Mouse (Mus musculus): Measurements from ENCODE around the gene Mcm3.
"Not testable (repeated sequence)": the region's sequence is repeated elsewhere in the genome, so short reads cannot be mapped to it uniquely, and the experiment has no call there.

The Mcm3 gene

DNA sequence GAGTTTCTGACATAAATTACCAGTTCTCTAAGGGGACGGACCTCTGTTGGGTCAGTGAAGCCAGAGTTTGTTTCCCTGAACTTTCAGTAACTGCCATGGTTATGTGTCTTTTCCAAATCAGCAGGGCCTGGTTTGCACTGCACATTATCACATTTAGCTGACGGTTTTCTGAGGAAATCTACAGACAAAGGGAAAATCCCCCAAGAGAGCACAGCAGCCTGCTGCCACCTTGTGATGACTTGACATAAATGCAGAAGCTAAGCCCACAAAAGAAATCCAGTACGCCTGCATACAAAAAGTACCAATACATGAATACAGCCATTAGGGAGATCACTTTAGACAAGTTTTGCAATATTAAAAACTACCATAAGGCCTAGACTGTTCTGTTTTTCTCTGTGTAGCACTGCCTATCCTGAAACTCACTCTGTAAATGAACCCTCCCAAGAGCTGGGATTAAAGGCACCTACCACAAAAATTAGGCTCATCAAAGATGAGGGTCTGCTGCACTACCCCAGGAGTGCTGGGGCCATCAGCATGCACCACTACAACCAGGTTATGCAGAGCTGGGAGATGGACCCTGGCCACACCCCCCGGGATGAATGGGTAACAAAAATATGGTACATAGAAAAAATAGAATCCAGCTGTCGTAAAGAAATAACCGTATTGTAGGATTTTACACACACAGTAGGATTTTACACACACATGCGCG lies 18.3 kb downstream of the Mcm3 start:
- no peak for DNase-seq (ENCODE audit: low spot score)

DNA sequence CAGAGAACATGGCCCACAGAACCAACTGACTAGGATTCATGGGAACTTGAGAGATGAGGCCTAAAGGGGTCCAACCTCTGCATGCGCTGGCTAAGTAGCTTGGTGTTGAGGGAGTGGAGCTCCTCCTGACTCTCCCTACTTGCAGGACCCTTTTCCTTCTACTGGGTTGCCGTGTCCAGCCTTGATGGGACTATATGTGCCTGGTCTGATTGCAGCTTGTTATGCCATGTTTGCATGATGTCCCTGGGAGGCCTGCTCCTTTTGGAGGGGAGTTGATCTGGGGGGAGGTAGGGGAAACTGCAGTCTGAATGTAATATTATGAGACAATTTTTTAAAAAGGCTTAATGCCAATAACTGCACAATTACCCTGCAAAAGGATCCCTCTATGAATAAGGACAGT lies 18.8 kb downstream of the Mcm3 start:
- no peak for DNase-seq (ENCODE audit: low spot score)

DNA sequence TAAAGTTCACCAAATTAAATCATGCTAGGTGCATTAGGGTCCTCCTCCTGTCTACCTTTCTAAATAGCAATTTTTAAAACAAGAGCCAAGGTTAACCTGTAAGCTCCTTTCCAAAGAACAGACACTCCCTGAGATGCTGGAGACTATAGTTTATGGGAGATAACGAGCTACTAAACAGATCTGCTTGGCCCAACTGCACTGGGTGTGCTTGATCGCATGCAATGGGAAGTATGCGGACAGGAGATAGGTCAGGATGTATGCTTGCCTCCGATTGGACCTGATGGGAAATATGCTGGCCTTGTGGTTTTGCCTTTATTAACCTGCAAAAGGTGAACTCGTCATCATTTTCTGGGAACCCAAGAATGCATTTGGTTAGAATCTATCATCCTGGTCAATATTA lies 24.9 kb downstream of the Mcm3 start:
- no peak for DNase-seq (ENCODE audit: low spot score)

DNA sequence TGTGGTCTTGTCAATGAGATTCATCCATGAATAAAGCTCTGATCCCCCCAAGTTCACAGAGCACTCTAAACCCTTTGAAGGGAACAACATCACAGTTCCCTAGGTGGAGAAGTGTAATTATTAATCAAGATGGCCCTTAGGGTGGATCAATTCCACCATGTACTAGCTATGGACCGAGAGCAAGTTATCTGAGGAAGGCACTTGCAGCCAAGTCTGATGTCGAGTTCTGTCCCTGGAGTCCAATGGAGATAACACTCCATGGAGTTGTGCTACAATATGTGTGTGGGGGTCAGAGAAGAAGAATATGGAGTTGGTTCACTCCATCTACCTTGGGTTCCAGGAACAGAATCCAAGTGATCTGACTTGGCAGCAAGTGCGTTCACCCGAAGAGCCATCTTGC lies 25.4 kb downstream of the Mcm3 start:
- no peak for DNase-seq (ENCODE audit: low spot score)

DNA sequence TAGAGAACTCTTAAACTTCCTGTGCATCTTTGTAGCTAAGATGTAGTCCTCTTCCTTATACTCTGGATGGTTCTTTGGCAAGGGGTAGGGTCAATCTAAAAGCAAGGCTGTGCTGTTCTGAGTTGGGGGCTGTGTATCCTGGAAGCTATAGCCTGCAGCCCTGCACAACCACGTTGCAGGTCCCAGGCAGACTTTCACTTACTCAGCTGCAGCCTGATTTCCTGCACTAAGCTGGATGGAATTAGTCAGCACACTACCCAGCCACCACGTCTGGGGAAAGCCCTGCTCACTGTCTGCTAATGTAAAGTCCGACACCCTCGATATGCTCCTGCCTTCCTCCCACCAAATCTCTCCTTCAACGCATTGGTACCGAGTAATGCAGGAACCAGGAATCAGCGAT lies 28.7 kb downstream of the Mcm3 start:
- DNase-seq (ENCODE audit: low spot score): no peak

DNA sequence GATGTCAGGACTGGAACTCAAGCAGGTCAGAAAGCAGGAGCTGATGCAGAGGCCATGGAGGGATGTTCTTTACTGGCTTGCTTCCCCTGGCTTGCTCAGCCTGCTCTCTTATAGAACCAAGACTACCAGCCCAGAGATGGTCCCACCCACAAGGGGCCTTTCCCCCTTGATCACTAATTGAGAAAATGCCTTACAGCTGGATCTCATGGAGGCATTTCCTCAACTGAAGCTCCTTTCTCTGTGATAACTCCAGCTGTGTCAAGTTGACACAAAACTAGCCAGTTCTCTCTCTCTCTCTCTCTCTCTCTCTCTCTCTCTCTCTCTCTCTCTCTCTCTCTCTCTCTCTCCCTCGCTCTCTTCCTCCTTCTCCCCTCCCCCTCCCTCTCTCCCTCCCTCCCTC lies 29.6 kb downstream of the Mcm3 start, which contains the start of gene Il17f:
TSS of gene Il17f (minus strand) at position 101 of the 400 bp plus-strand sequence.
- not testable (repeated sequence) for DNase-seq (ENCODE audit: low spot score)

DNA sequence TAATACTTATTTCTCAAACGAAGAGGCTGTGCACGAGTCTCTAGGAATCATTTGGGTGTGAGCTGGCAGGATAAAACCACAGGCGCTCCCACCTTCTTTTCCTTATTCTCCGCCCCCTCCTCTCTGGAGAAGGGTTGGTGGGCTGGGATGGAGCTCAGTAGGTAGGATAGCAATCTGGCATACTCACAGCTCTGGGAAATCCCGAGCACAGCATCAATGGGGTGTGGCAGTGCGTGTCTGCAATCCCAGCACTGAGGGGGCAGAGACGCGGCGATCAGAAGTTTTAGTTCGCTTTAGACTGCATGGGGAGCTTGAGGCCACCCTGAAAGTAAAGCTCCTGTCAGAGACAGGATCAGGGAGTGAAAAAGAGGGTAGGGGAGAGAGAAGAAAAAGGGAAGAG lies 31.7 kb downstream of the Mcm3 start:
- no peak for DNase-seq (ENCODE audit: low spot score)

DNA sequence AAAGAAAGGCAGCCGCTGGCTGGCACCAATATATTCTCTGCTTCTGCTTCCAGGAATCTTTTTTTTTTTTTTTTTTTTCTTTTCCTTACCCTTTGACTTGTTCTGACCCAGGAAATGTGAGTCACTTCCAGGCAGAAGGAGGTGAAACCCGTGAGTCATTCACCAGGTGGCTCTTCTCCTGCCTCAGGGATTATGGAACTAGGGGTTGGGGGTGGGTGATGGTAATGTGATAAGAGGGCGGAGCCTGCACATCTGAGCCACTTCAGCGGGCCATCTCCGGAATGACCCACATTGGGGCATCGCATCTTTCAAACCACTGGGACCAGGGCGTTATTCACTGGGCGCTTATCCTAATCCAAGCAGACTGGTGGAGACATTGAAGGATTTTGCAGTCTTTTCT lies 33.1 kb downstream of the Mcm3 start:
- DNase-seq (ENCODE audit: low spot score): no peak

DNA sequence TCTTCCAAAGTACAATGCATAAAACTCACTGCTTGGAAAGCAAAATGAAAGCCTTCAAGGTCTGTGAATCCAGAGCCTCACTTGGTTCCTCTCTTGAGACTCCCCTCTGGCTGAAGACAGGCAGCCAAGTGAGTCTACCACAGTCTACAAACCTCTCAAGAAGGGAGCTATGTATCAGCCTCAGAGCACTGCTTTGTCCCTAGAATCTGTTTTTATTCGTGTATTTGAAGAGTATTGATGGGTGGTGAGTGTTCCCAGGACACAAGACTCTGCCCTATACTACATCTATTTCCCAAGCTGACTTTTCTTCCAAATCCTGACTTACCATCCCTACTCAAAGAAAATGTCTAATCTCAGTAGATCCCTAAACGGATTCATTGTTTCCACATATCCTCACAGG lies 41.7 kb downstream of the Mcm3 start:
- no peak for DNase-seq (ENCODE audit: low spot score)

DNA sequence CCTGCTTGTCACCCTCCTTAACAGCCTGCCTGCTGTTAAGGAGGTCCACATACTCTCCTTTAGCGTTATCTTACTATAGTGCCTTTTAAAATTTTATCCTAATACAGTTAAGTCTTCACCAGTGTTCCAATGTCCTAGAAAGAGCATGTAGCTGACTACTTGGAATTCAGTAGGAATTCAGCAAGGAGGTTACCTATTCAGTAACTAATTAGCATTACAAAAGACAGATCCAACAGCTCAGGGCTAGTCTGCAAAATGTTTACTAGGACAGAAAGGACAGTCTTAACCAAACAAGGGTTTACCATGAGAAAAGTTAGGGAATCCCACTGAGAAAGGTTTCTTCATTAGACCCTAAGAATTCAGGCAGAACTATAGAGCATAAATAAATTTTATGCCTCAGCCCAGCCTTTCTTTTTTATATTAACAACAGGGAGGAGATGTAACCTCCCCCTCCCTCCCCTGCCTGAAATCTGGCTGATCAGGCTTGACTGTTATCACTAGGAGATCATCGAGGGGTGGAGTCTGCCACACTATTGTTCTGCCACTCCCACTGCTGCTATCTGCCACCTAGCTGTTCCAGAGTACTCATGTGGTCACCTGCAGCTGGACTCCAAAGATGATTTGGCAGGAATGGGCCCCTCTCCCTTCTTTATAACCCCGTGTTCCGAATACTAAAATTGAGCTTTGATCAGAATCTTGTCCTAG lies 45.9 kb downstream of the Mcm3 start:
- DNase-seq (ENCODE audit: low spot score): not testable (repeated sequence)

DNA sequence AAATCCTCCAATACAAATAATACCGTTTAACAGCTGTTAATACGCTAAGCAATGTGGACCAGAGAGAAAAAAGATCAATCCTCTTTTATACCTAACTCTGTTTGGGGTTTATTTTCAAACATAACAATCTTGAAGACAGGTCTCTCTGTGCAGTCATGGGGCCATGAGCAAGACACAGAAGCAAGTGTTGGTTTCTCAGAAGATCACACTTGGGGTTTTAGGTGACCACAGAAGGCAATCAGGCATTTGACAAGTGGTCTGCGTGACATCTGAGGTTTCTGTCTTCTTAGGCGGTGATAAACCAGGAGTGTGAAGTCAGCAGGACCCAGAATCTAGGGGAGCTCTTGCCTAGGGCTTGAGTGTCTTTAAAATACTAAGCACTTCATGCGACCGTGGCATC lies 53.6 kb downstream of the Mcm3 start:
- DNase-seq (ENCODE audit: low spot score): no peak

DNA sequence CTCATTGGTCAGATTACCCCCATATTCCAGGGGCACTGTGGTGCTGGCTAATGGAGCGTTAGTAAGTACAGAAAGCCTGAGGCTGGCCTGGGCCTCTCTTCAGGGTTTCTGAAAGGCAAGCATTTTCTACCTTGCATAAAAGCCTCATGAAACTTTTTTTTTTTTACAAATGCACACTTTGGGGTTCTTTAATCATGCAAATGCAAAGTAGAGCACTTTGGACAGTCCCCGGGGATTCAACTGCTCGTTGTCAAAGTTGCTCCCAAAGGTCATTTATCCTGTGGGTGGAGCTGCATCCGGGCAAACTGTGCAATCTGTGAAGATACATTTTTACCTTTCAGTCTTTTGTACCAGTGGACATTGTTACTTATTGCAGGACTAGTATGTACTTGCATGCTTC lies 58.7 kb downstream of the Mcm3 start:
- no peak for DNase-seq (ENCODE audit: low spot score)

DNA sequence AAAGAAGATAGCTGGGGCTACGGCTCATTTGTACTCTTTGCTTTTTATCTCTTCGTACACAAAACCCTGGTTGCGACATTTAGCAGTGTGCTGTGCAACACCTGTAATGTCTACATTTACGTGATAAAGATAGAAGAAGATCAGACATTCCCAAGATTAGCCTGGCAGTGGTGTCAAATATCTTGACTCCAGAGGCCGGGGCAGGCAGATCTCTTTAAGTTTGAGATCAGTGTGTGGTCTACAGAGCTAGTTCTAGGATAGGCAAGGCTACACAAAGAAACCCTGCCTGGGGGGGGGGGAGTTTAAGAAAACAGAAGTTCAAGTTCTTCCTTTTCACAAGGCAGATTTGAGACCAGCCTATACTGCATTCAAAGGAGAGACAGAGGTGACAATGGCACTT lies 59.8 kb downstream of the Mcm3 start:
- no peak for DNase-seq (ENCODE audit: low spot score)

DNA sequence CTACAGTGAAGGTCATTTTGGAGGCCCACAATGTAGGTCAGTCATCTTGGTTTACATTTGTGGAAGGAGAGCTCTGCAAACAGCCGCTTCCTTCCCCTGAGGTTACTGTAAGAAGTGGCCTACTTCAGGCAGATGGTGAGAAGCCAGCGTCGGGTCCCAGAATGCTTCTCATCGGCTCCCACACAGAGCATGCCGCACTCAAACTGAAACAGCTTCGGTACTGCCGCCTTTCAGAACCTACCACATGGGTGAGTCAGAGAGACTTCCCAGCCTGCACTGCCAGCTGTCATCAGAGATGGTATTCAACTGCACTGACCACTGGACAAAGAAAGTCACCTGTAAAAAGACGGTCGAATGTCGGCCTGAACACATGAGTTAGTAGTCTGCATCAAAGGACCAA lies 60.3 kb downstream of the Mcm3 start:
- no peak for DNase-seq (ENCODE audit: low spot score)

DNA sequence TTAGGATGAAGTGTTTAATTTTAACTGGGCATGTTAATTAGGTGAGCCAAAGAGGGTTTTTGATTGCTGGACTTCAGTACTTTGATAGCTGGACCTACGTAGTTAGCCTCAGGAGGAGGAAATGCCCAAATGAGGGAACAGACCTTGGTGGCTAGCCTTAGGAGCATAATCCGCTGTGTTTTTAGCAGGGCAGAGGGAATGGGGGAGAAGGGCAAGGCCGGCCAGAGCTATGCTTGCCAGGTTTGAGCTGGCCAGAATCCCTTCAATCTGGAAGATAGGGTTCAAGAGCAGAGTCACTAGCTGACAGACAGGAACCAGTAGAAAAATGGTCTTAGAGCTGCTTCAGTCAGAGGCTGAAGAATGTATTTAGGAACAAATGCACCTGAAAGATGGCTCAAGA lies 62.5 kb downstream of the Mcm3 start:
- peak; percentile 13 for DNase-seq (ENCODE audit: low spot score)

DNA sequence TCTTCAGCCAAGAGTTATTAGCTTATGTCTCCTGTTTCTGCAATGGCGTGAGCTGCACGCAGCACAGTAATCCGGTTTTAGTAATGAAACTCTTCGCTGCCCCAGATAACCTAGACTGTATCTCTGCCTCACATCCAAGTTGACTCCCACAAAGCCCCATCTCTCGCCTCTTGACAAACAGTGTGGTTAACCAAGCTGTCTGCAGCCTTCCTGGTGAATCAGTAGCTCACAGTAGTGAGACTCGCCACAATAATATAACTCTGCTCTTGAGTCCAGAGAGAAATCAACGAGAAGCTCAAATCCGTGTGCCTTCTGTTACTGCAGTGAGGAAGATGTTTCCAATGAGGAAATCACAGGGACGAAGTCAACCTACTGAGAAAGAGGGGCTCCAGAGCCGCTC lies 65.7 kb downstream of the Mcm3 start:
- DNase-seq (ENCODE audit: low spot score): no peak

Data from ovary, adult 18-20 months (tissue).